Mouse (Mus musculus): ENCODE data around the gene Kcnh2.

GRCm38 (mm10) chr5:24344477-24345051, 6.8 kb downstream of the Kcnh2 start:
- TF ChIP-seq CTCF (IDR thresholded peaks at IDR 0.05; ENCODE audit: extremely low read depth, insufficient read depth, low read length) (no peak), POLR2A (IDR thresholded peaks at IDR 0.05; ENCODE audit: extremely low read depth, insufficient read depth, low read length) (no peak)

All from cortical plate, adult 2 months (tissue).